Mouse (Mus musculus) midbrain, embryonic 10.5 days (tissue): ENCODE measurements around the gene Ulk4. TPM values are rescaled to one million over a fixed set of nuclear protein-coding genes. Genes with fewer than 3 reads are reported as not detected.

Source experiments
- DNase-seq: peaks from one replicate; pipeline ENCODE4 v3.0.0-alpha.2; 2017; ENCODE audit warnings: low spot score
- H3K27ac ChIP-seq: fragments of 300-500 bp; sonication (generic); replicated peaks from 2 replicates; pipeline ENCODE4 v1.5.1; 2016; ENCODE audit warnings: mild to moderate bottlenecking
- H3K27me3 ChIP-seq: fragments of 300-500 bp; sonication (generic); 2 replicates; pipeline ENCODE4 v1.6.1; 2016; ENCODE audit warnings: low read depth, mild to moderate bottlenecking; ENCODE audit not compliant: poor library complexity, severe bottlenecking
- H3K36me3 ChIP-seq: fragments of 300-500 bp; sonication (generic); 2 replicates; pipeline ENCODE4 v1.6.1; 2016; ENCODE audit warnings: mild to moderate bottlenecking, moderate library complexity
- H3K4me1 ChIP-seq: fragments of 300-500 bp; sonication (generic); 2 replicates; pipeline ENCODE4 v1.6.1; 2016
- H3K4me3 ChIP-seq: fragments of 300-500 bp; sonication (generic); 2 replicates; pipeline ENCODE4 v1.5.1; 2016; ENCODE audit warnings: mild to moderate bottlenecking, moderate library complexity
- H3K9me3 ChIP-seq: fragments of 300-500 bp; sonication (generic); replicated peaks from 2 replicates; pipeline ENCODE4 v1.6.1; 2016; ENCODE audit warnings: mild to moderate bottlenecking
- WGBS: fragments of 180-500 bp; shearing (Covaris S2); methylation state at CpG from one replicate; pipeline ENCODE4 v1.1.7; 2016; 5-methylcytosine and 5-hydroxymethylcytosine counted together
- polyA plus RNA-seq: library from polyadenylated mRNA; unstranded; fragments of >200 nt; fragmentation: Nextera tagmentation; extraction: Ambion mirVana; gene quantifications from 2 replicates; pipeline ENCODE4 v1.2.1, GENCODE M21; 2016

The Ulk4 gene
- polyA plus RNA-seq, 1 experiment from 2014 or later = 147 TPM

- Histone ChIP-seq H3K4me1 (no peaks in the 10 kb centered on the region), H3K27ac (no peak overlapping the region), H3K4me3 (no peak overlapping the region), H3K36me3 (peaks cover 51% of the 10 kb centered on the region), H3K9me3 (peaks cover 44% of the 10 kb centered on the region), H3K27me3 (no peaks in the 10 kb centered on the region)
- no peak for DNase-seq
- 91% methylated on average over 9 of the region's 9 CpGs for WGBS
These were observed 80.5 kb downstream of the Ulk4 start for GRCm38 (mm10) chr9:121196473-121196872.

DNA sequence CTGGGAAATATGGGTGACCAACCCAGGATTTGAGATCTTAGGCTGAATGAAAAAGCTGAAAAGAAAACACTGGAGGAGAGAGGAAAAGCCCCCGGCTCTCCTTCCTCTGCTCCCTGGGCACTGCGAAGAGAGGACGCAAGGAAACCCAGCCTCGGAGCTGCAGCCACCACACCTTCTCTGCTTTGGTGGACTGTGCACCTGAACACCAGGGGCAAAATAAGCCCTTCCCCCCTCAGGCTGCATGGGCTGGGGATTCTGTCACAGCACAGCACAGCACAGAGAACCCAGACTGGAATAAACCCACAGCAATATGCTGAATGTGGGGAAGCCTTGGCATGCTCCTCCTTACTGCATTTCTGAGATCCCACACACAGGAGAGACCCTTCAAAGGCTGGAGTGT, 81.9 kb downstream of the Ulk4 start:
- no peak for DNase-seq
- Histone ChIP-seq H3K27ac (no peak overlapping the region), H3K9me3 (peaks cover 44% of the 10 kb centered on the region), H3K4me1 (no peaks in the 10 kb centered on the region), H3K36me3 (peaks cover 57% of the 10 kb centered on the region), H3K27me3 (no peaks in the 10 kb centered on the region), H3K4me3 (no peak overlapping the region)
- WGBS = 98% methylated on average over 4 of the region's 4 CpGs

DNA sequence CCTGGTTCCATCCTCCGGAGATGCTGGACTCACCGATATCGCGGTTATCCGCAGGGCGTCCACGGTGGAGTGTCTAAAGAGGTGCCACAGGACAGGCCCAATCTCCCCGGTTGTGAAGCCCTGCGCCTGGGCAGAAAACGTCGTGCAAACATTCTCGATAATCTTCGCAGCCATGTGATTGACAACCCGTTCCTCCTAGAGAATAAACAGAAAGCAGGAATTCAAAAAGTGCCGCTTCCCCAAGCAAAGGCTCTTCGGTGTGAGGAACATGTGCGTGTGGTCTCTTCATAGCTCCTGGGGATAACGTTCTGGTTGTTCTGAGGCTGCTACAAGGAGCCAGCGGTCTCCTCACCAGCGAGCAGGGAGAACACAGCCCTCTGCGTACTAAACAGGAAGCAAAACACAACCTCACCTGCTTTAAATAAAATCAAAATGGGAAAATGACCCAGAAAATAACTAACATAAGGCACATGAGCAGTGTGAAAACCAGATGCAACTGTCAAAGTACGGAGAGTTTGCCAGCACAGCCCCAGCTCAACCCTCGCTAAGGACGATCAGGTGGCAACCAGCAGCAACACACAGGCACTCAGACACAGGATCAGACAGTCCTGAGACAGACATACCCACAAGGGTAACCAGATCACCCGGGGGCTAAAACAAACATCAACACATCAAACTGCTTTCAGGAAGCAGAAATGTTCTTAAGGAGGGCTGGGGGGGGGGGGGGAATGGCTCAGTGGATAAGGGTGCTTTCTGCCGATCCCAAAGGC, 84.2 kb downstream of the Ulk4 start:
- WGBS = 96% methylated on average over 26 of the region's 26 CpGs
- Histone ChIP-seq H3K27ac (no peak overlapping the region), H3K4me1 (no peaks in the 10 kb centered on the region), H3K4me3 (no peak overlapping the region), H3K9me3 (peaks cover 44% of the 10 kb centered on the region), H3K27me3 (no peaks in the 10 kb centered on the region), H3K36me3 (peaks cover 55% of the 10 kb centered on the region)
- no peak for DNase-seq

DNA sequence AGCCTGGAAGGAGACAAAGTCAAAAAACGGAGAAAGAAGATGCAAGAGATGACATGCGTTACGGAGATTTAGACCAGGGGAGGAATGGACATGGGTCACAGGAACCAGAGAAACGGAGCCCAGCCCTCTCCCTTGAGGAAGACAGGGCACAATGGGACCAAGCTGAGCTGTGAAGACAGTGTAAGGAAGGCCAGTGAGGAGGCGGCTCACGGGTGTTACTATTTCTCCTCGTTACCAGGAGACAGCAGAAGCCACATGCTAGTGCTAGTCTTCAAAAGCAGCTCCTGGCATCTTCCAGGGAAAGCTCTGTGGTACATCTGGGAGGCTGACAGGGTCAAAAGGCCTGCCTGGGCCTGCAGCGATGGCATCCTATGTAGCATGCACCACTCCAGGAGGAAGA, 89.2 kb downstream of the Ulk4 start:
- H3K4me3 ChIP-seq = no peak overlapping the region
- no peak overlapping the region for H3K27ac ChIP-seq
- H3K36me3 ChIP-seq = peaks cover 41% of the 10 kb centered on the region
- no peak for DNase-seq
- 88% methylated on average over 8 of the region's 8 CpGs for WGBS
- no peaks in the 10 kb centered on the region for H3K27me3 ChIP-seq
- peaks cover 11% of the 10 kb centered on the region for H3K9me3 ChIP-seq
- H3K4me1 ChIP-seq = no peaks in the 10 kb centered on the region

DNA sequence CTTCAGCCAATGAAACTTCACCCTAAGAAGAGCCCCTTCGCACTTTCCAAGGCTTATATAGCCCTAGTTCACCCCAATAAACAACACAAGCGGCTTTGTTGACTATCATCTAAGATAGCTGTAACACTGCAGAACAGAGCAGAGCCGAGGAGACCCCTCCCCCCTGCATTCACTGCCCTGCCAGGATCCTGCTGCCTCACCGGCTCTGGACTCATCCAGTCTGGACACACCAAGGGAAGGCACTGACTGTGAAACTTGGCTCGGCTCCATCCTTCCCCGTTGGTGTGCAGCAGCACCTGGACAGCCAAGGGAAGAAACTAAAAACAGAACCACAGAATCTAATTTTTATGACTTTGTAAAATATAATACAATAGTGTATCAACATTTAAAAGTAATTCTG, 91.2 kb downstream of the Ulk4 start:
- peaks cover 23% of the 10 kb centered on the region for H3K36me3 ChIP-seq
- H3K9me3 ChIP-seq = no peaks in the 10 kb centered on the region
- no peak overlapping the region for H3K4me3 ChIP-seq
- WGBS = 75% methylated on average over 6 of the region's 6 CpGs
- no peak overlapping the region for H3K27ac ChIP-seq
- H3K27me3 ChIP-seq = no peaks in the 10 kb centered on the region
- no peak for DNase-seq
- H3K4me1 ChIP-seq = no peaks in the 10 kb centered on the region

DNA sequence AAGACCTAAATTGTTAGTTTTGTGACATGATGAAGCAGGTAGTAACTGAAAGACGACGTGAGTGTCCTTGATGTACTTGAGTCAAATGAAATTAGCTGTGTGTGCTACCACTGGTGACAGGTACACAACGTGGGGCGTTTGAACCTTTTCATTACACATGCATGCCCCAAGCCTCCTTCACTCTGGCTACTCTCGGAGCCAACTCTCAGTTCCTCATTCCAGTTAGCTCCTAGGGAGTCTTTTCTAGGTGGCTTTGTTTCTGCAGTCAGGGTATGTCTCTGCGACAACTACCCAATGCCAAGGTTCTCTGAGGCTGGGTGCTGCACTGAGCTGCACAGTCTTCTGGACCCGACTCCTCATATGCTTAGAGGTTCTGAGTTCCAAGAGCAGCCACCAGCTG, 100.6 kb downstream of the Ulk4 start:
- 97% methylated on average over 7 of the region's 7 CpGs for WGBS
- no peak overlapping the region for H3K4me3 ChIP-seq
- H3K27ac ChIP-seq = no peak overlapping the region
- H3K4me1 ChIP-seq = no peaks in the 10 kb centered on the region
- H3K9me3 ChIP-seq = peaks cover 6% of the 10 kb centered on the region; the same call in 1 of the 2 replicates
- DNase-seq = no peak
- peaks cover 12% of the 10 kb centered on the region for H3K36me3 ChIP-seq
- H3K27me3 ChIP-seq = no peaks in the 10 kb centered on the region

DNA sequence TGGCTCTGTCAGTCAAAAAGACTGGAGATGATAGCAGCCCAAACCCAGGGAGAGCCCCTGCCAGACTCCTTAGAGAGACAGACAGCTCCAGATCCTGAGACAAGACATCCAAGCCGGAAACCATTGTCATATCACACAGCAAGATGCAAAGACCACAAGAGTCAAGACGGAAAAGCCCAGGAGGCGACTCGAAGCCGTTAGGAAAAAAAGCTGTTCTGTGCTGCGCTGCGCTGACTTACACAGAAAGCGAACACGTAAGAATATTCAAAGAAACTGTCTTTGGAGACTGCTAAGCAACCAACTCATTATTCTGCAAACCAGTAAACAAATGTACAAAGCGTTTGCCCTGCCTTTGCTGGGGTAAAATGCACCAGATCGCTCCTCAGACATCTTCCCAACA, 101.8 kb downstream of the Ulk4 start:
- DNase-seq = no peak
- Histone ChIP-seq H3K4me3 (no peak overlapping the region), H3K9me3 (peaks cover 6% of the 10 kb centered on the region; the same call in 1 of the 2 replicates), H3K27ac (no peak overlapping the region), H3K36me3 (peaks cover 12% of the 10 kb centered on the region), H3K27me3 (no peaks in the 10 kb centered on the region), H3K4me1 (no peaks in the 10 kb centered on the region)
- 92% methylated on average over 11 of the region's 11 CpGs for WGBS

DNA sequence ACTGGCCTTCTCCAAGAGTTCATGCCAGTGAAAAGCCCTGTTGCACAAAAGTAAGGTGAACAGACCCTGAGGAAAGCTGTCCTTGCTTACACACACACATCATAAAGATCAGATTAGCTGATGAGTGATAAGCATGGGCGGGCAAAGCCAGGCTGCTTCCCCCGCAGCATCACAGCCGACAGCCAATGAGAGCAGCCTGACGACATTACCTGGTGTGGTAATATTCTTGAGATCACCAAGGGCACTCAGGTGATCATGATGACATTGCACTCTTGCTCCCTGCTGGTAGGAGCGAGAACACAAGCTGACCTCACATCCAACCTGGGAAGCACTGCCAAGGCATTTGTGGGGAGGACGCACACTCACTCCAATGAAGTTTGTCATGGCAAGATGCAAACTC, 104.9 kb downstream of the Ulk4 start:
- Histone ChIP-seq H3K9me3 (no peaks in the 10 kb centered on the region), H3K27ac (no peak overlapping the region), H3K4me3 (no peak overlapping the region), H3K4me1 (no peaks in the 10 kb centered on the region), H3K36me3 (peaks cover 1% of the 10 kb centered on the region; the same call in 1 of the 2 replicates), H3K27me3 (no peaks in the 10 kb centered on the region)
- WGBS = 84% methylated on average over 6 of the region's 6 CpGs
- no peak for DNase-seq

- no peak for DNase-seq
- H3K36me3 ChIP-seq = no peaks in the 10 kb centered on the region
- no peak overlapping the region for H3K4me3 ChIP-seq
- no peaks in the 10 kb centered on the region for H3K4me1 ChIP-seq
- WGBS = 89% methylated on average over 6 of the region's 6 CpGs
- no peaks in the 10 kb centered on the region for H3K9me3 ChIP-seq
- H3K27me3 ChIP-seq = no peaks in the 10 kb centered on the region
- H3K27ac ChIP-seq = no peak overlapping the region
These were observed 105.4 kb downstream of the Ulk4 start for GRCm38 (mm10) chr9:121171609-121172008.

DNA sequence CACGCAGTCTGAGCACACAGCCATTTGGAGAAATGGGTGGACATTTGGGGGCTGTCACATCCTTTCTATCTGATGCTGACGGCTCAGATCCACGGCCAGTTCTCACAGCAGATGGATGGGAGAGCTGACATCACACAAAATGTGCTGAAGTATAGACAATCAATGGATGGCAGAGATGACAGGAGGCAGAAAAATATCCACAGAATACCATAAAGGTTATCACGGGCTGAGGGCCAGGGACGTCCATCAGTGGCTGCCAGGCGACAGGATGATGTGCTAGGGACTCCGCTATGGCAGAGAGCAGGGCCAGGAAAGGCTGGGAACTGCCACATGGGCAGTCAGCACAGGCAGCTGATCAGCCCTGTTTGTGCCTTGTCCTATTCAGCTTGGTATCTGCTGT, 112.4 kb downstream of the Ulk4 start:
- no peaks in the 10 kb centered on the region for H3K27me3 ChIP-seq
- peaks cover 10% of the 10 kb centered on the region for H3K36me3 ChIP-seq
- no peaks in the 10 kb centered on the region; the same call in 1 of the 2 replicates for H3K9me3 ChIP-seq
- no peak overlapping the region for H3K27ac ChIP-seq
- DNase-seq = no peak
- H3K4me1 ChIP-seq = peaks cover 6% of the 10 kb centered on the region; the same call in 1 of the 2 replicates
- 90% methylated on average over 7 of the region's 7 CpGs for WGBS
- H3K4me3 ChIP-seq = no peak overlapping the region

GRCm38 (mm10) chr9:121162789-121163188, 114.2 kb downstream of the Ulk4 start:
- no peak overlapping the region for H3K4me3 ChIP-seq
- no peaks in the 10 kb centered on the region; the same call in 1 of the 2 replicates for H3K9me3 ChIP-seq
- H3K27ac ChIP-seq = no peak overlapping the region
- H3K27me3 ChIP-seq = no peaks in the 10 kb centered on the region
- H3K36me3 ChIP-seq = peaks cover 10% of the 10 kb centered on the region
- 58% methylated on average over 5 of the region's 5 CpGs for WGBS
- DNase-seq = no peak
- peaks cover 6% of the 10 kb centered on the region; the same call in 1 of the 2 replicates for H3K4me1 ChIP-seq

DNA sequence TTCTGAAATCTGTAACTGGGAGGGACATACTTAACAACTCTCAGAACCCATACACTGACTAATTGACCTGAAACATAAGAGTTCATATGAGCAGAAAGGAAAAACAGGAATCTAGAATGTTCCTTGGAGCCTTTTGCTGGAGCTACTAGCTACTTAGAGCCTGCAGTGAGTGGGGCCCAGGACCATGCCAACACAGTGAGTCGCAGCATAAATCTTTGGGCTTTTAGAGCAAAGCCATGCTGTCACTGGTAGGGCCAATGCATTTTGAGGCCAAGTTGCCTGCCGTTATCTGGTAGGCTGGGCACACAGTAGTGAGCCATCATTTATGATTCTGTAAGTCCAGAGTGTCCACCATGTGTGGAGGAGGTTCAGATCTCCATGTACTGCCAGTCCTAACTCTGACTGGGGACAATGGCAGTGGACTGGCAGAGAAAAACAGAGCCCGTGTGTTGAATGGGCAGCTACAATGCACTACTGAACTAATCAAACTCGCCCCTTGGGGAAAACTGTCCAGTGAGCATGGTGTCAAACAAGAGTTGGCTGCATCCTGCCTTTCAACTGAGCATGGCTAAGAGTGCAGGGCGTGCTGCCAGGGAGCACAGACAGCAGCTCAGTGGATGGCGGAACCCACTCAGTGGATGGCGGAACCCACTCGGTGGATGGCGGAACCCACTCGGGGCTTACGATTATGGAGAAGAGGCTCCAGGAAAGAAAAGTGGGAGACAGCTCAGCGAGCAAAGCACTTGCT, 115.0 kb downstream of the Ulk4 start:
- DNase-seq = no peak
- peaks cover 10% of the 10 kb centered on the region for H3K36me3 ChIP-seq
- no peak overlapping the region for H3K4me3 ChIP-seq
- H3K4me1 ChIP-seq = peaks cover 6% of the 10 kb centered on the region; the same call in 1 of the 2 replicates
- WGBS = 91% methylated on average over 12 of the region's 12 CpGs
- H3K9me3 ChIP-seq = no peaks in the 10 kb centered on the region; the same call in 1 of the 2 replicates
- no peaks in the 10 kb centered on the region for H3K27me3 ChIP-seq
- H3K27ac ChIP-seq = no peak overlapping the region

- H3K27ac ChIP-seq = no peak overlapping the region
- H3K4me3 ChIP-seq = no peak overlapping the region
- no peaks in the 10 kb centered on the region for H3K36me3 ChIP-seq
- no peaks in the 10 kb centered on the region for H3K27me3 ChIP-seq
- DNase-seq = no peak
- no peaks in the 10 kb centered on the region for H3K4me1 ChIP-seq
- no peaks in the 10 kb centered on the region for H3K9me3 ChIP-seq
- 89% methylated on average over 9 of the region's 9 CpGs for WGBS
These were observed 120.7 kb downstream of the Ulk4 start for GRCm38 (mm10) chr9:121156253-121156831.
